In the genomic region with DNA sequence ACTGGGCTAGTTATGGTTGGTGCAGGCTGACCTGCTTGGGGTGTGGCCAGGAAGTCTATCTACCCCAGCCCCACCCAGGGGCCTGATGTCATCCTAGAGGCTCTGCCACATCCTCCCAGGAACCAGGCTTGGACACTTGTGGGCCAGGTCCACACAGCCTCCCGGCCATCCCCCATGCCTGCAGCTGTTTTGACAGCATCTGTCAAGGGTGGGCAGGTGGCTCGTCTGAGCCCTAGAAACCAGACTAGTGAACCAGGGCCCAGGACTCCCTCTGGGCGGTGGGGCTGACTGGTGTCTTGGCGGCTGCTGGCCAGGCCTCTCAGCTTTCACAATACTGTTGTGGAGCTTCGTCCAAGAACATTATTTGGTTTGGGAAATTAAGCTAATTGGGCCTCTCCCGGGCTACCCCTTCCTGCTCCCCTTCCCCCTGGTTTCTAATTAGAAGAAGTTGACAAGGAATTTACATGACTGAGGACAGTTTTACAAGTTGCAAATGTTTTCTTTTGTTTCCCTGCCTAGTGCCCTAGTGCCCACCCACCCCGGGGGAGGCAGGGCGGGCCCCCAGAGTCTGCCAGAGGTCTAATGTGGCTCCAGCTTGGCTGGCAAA, we compare ENCODE assay signal across 8 mouse cellular contexts. TPM values are rescaled to one million over a fixed set of nuclear protein-coding genes. Genes with fewer than 3 reads are reported as not detected.
DNase-seq lines count a peak whose midpoint lies in the region; ATAC-seq lines count a peak whose summit lies in the region.

No protein-coding gene starts in this region.

- ATAC-seq in neural tube, embryonic 12.5 days (ENCODE audit: low FRiP score, low read depth), result no peak
- ATAC-seq in hindbrain, embryonic 14.5 days (ENCODE audit: low FRiP score), result peak; percentile 12; the same call in 1 of the 2 replicates

- no peak overlapping the region for H3K27ac ChIP-seq in neural tube, embryonic 12.5 days
- H3K27ac ChIP-seq in hindbrain, embryonic 14.5 days, result peak overlapping the region; percentile 35; the same call in 1 of the 2 replicates

- peak; percentile 54 for DNase-seq in adrenal gland, postnatal 14 days
- no peak for DNase-seq in adrenal gland, adult 2 months
- no peak for DNase-seq in neural tube, embryonic 10.5 days (ENCODE audit: extremely low spot score, low spot score)
- DNase-seq in hindbrain, embryonic 14.5 days (ENCODE audit: low spot score), result no peak
- peak; percentile 53 to 65 for DNase-seq in lung, postnatal 4 days
- DNase-seq in urinary bladder, postnatal 14 days (ENCODE audit: low spot score), result no peak
- DNase-seq in yolk sac, embryonic 10.5 days (ENCODE audit: low spot score), result no peak

- no peak overlapping the region; the same call in 1 of the 2 replicates for H3K4me3 ChIP-seq in neural tube, embryonic 12.5 days
- no peak overlapping the region for H3K4me3 ChIP-seq in hindbrain, embryonic 14.5 days (replicated peaks; ENCODE audit: low read length)

- no peak overlapping the region for H3K4me2 ChIP-seq in neural tube, embryonic 12.5 days (replicated peaks)
- no peak overlapping the region for H3K4me2 ChIP-seq in hindbrain, embryonic 14.5 days (replicated peaks)

- H3K4me1 ChIP-seq in neural tube, embryonic 12.5 days, result peaks cover 49% of the 10 kb centered on the region
- H3K4me1 ChIP-seq in hindbrain, embryonic 14.5 days (replicated peaks; ENCODE audit: control insufficient read depth, insufficient read depth, low read length), result peaks cover 34% of the 10 kb centered on the region

- 41% methylated on average over 8 of the region's 8 CpGs for WGBS in neural tube, embryonic 12.5 days
- 43% methylated on average over 8 of the region's 8 CpGs for WGBS in hindbrain, embryonic 14.5 days

- no peaks in the 10 kb centered on the region for H3K27me3 ChIP-seq in neural tube, embryonic 12.5 days (replicated peaks)
- H3K27me3 ChIP-seq in hindbrain, embryonic 14.5 days (ENCODE audit: control insufficient read depth, insufficient read depth, low read length), result no peaks in the 10 kb centered on the region

- H3K36me3 ChIP-seq in neural tube, embryonic 12.5 days, result peaks cover 57% of the 10 kb centered on the region
- H3K36me3 ChIP-seq in hindbrain, embryonic 14.5 days (replicated peaks; ENCODE audit: control insufficient read depth, insufficient read depth), result peaks cover 66% of the 10 kb centered on the region

- 0 out of 2 replicates have a peak overlapping the region, but pooled peaks have one; percentile 8 for H3K9ac ChIP-seq in neural tube, embryonic 12.5 days
- no peak overlapping the region for H3K9ac ChIP-seq in hindbrain, embryonic 14.5 days

- H3K9me3 ChIP-seq in neural tube, embryonic 12.5 days, result no peaks in the 10 kb centered on the region
- no peaks in the 10 kb centered on the region for H3K9me3 ChIP-seq in hindbrain, embryonic 14.5 days (ENCODE audit: control insufficient read depth, low read length)

RNA-seq across cellular contexts. Expression of gene Bahcc1, which starts 36.9 kb away (rescaled TPM):
- total RNA-seq in adrenal gland, postnatal 14 days (2021), result 12.4 and 17.2 TPM in 2 replicates
- total RNA-seq in adrenal gland, adult 2 months (2021), result 10 to 100 TPM in 1 of 2 experiments, 1 to 10 TPM in 1; 9.2 to 21.9 TPM
- polyA plus RNA-seq in adrenal gland, adult 2 months (2012; rRNA removed), result 17.9 and 19.5 TPM in 2 replicates
- 21.6 and 22.8 TPM in 2 replicates for polyA plus RNA-seq in neural tube, embryonic 12.5 days (2016; fragmentation: Nextera tagmentation; extraction: Ambion mirVana)
- polyA plus RNA-seq in hindbrain, embryonic 14.5 days (2014; fragmentation: Nextera tagmentation; extraction: Ambion mirVana), result 15.9 and 16.3 TPM in 2 replicates

Comparison
In these comparisons a context has a peak if more than half of its experiments do, and no peak if none do; other contexts are left out.
1. DNase-seq: peak in adrenal gland, postnatal 14 days (single experiment) and lung, postnatal 4 days (2 of 2); none in adrenal gland, adult 2 months (single experiment), neural tube, embryonic 10.5 days (single experiment), hindbrain, embryonic 14.5 days (single experiment), urinary bladder, postnatal 14 days (single experiment) and yolk sac, embryonic 10.5 days (single experiment).